Mouse (Mus musculus): ENCODE measurements at regions not wholly inside any gene's neighbourhood (a gene's known extent, or its start where the extent isn't known, plus 50 kb on each side); places are given as distances from the start of the nearest gene placed in this dataset.

GRCm38 (mm10) chr1:186379938-186380847 is 263.1 kb upstream of the Lyplal1 start:
- H3K4me3 ChIP-seq (ENCODE audit: low read depth, low read length) = no peak overlapping the region
- DNase-seq = no peak
- no peak for TF ChIP-seq CTCF (IDR thresholded peaks at IDR 0.05; ENCODE audit: low read depth)
- H3K9me3 ChIP-seq (ENCODE audit: low read depth, low read length) = no peaks in the 10 kb centered on the region
- H3K4me2 ChIP-seq = no peak overlapping the region
- H3K27ac ChIP-seq (ENCODE audit: low read depth) = no peak overlapping the region
- H3K4me1 ChIP-seq (ENCODE audit: insufficient read depth) = 0 out of 2 replicates have a peak, but pooled peaks cover 2% of the 10 kb centered on the region
- no peak overlapping the region for H3K9ac ChIP-seq
- H3K36me3 ChIP-seq (ENCODE audit: insufficient read depth) = no peaks in the 10 kb centered on the region
- H3K27me3 ChIP-seq (ENCODE audit: insufficient read depth, low read length) = no peaks in the 10 kb centered on the region
- no peak for ATAC-seq (ENCODE audit: insufficient read depth)
- WGBS = 80% methylated on average over 10 of the region's 10 CpGs

- H3K9ac ChIP-seq = no peak overlapping the region
- no peaks in the 10 kb centered on the region for H3K36me3 ChIP-seq (ENCODE audit: insufficient read depth)
- ATAC-seq (ENCODE audit: insufficient read depth) = peak; percentile 56; the same call in 1 of the 2 replicates
- H3K27ac ChIP-seq (ENCODE audit: low read depth) = no peak overlapping the region
- WGBS = 26% methylated on average over 9 of the region's 9 CpGs
- H3K4me3 ChIP-seq (ENCODE audit: low read depth, low read length) = no peak overlapping the region
- peak; percentile 69 for DNase-seq
- no peaks in the 10 kb centered on the region for H3K9me3 ChIP-seq (ENCODE audit: low read depth, low read length)
- 0 out of 2 replicates have a peak, but pooled peaks cover 7% of the 10 kb centered on the region for H3K4me1 ChIP-seq (ENCODE audit: insufficient read depth)
- H3K4me2 ChIP-seq = no peak overlapping the region
- no peaks in the 10 kb centered on the region for H3K27me3 ChIP-seq (ENCODE audit: insufficient read depth, low read length)
- no peak for TF ChIP-seq CTCF (IDR thresholded peaks at IDR 0.05; ENCODE audit: low read depth)
These were observed 260.0 kb upstream of the Lyplal1 start for GRCm38 (mm10) chr1:186376906-186377623.

GRCm38 (mm10) chr1:186374009-186374649 is 257.0 kb upstream of the Lyplal1 start:
- Histone ChIP-seq H3K4me3 (ENCODE audit: low read depth, low read length) (no peak overlapping the region), H3K9me3 (ENCODE audit: low read depth, low read length) (no peaks in the 10 kb centered on the region), H3K4me2 (no peak overlapping the region), H3K9ac (no peak overlapping the region), H3K27me3 (ENCODE audit: insufficient read depth, low read length) (no peaks in the 10 kb centered on the region), H3K36me3 (ENCODE audit: insufficient read depth) (no peaks in the 10 kb centered on the region), H3K27ac (ENCODE audit: low read depth) (no peak overlapping the region), H3K4me1 (ENCODE audit: insufficient read depth) (0 out of 2 replicates have a peak, but pooled peaks cover 7% of the 10 kb centered on the region)
- peak; percentile 20 for DNase-seq
- ATAC-seq (ENCODE audit: insufficient read depth) = no peak
- no peak for TF ChIP-seq CTCF (IDR thresholded peaks at IDR 0.05; ENCODE audit: low read depth)
- WGBS = 34% methylated on average over 9 of the region's 9 CpGs

- Histone ChIP-seq H3K27me3 (ENCODE audit: insufficient read depth, low read length) (no peaks in the 10 kb centered on the region), H3K4me1 (ENCODE audit: insufficient read depth) (0 out of 2 replicates have a peak, but pooled peaks cover 7% of the 10 kb centered on the region), H3K36me3 (ENCODE audit: insufficient read depth) (no peaks in the 10 kb centered on the region), H3K4me3 (ENCODE audit: low read depth, low read length) (no peak overlapping the region), H3K4me2 (no peak overlapping the region), H3K9ac (no peak overlapping the region), H3K27ac (ENCODE audit: low read depth) (no peak overlapping the region), H3K9me3 (ENCODE audit: low read depth, low read length) (no peaks in the 10 kb centered on the region)
- no peak for TF ChIP-seq CTCF (IDR thresholded peaks at IDR 0.05; ENCODE audit: low read depth)
- WGBS = 39% methylated on average over 4 of the region's 4 CpGs
- ATAC-seq (ENCODE audit: insufficient read depth) (no peak), DNase-seq (no peak)
These were observed 256.3 kb upstream of the Lyplal1 start for GRCm38 (mm10) chr1:186373386-186373785.

GRCm38 (mm10) chr1:186372770-186373353 is 255.8 kb upstream of the Lyplal1 start:
- Histone ChIP-seq H3K9ac (no peak overlapping the region), H3K27ac (ENCODE audit: low read depth) (no peak overlapping the region), H3K4me3 (ENCODE audit: low read depth, low read length) (no peak overlapping the region), H3K4me2 (no peak overlapping the region), H3K9me3 (ENCODE audit: low read depth, low read length) (no peaks in the 10 kb centered on the region), H3K4me1 (ENCODE audit: insufficient read depth) (0 out of 2 replicates have a peak, but pooled peaks cover 7% of the 10 kb centered on the region), H3K27me3 (ENCODE audit: insufficient read depth, low read length) (no peaks in the 10 kb centered on the region), H3K36me3 (ENCODE audit: insufficient read depth) (no peaks in the 10 kb centered on the region)
- no peak for TF ChIP-seq CTCF (IDR thresholded peaks at IDR 0.05; ENCODE audit: low read depth)
- WGBS = 96% methylated on average over 2 of the region's 2 CpGs
- no peak for DNase-seq
- peak; percentile 41; the same call in 1 of the 2 replicates for ATAC-seq (ENCODE audit: insufficient read depth)

- Histone ChIP-seq H3K9me3 (ENCODE audit: low read depth, low read length) (no peaks in the 10 kb centered on the region), H3K9ac (no peak overlapping the region), H3K27me3 (ENCODE audit: insufficient read depth, low read length) (no peaks in the 10 kb centered on the region), H3K4me3 (ENCODE audit: low read depth, low read length) (no peak overlapping the region), H3K27ac (ENCODE audit: low read depth) (no peak overlapping the region), H3K4me2 (no peak overlapping the region), H3K4me1 (ENCODE audit: insufficient read depth) (no peaks in the 10 kb centered on the region; the same call in 1 of the 2 replicates), H3K36me3 (ENCODE audit: insufficient read depth) (no peaks in the 10 kb centered on the region)
- ATAC-seq (ENCODE audit: insufficient read depth) (no peak), DNase-seq (no peak)
- 79% methylated on average over 4 of the region's 4 CpGs for WGBS
- no peak for TF ChIP-seq CTCF (IDR thresholded peaks at IDR 0.05; ENCODE audit: low read depth)
These were observed 246.2 kb upstream of the Lyplal1 start for GRCm38 (mm10) chr1:186363356-186363755.

Measured in lung, embryonic 14.5 days (tissue).